Mouse (Mus musculus): ENCODE data around the gene Ankrd63.
A peak's percentile ranks its signal among the peaks of the same experiment; 100 is the strongest.

Gene Ankrd63

DNA sequence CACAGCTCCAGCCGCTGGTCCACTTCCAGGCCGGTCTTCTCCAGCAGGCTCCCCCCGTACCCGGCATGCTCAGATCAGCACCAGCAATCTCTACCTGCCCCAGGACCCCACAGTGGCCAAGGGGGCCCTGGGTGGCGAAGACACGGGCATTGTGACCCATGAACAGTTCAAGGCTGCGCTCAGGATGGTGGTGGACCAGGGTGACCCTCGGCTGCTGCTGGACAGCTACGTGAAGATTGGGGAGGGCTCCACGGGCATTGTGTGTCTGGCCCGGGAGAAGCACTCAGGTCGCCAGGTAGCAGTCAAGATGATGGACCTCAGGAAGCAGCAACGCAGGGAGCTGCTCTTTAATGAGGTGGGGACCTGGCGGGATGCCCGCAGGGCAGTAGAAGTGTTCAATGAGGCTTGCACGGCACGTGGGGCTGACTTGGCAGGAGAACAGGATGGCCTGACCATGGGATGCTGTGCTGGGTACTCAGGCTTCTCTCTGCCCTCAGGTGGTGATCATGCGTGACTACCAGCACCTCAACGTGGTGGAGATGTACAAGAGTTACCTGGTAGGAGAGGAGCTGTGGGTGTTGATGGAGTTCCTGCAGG, 10.3 kb downstream of the Ankrd63 start:
- DNase-seq (ENCODE audit: low read depth, low spot score) = no peak

- DNase-seq (ENCODE audit: low read depth, low spot score) = no peak
Observed at GRCm38 (mm10) chr2:118689875-118690274, 13.9 kb downstream of the Ankrd63 start.

- DNase-seq (ENCODE audit: low read depth, low spot score) = no peak
Observed at GRCm38 (mm10) chr2:118687791-118688190, 16.0 kb downstream of the Ankrd63 start.

DNA sequence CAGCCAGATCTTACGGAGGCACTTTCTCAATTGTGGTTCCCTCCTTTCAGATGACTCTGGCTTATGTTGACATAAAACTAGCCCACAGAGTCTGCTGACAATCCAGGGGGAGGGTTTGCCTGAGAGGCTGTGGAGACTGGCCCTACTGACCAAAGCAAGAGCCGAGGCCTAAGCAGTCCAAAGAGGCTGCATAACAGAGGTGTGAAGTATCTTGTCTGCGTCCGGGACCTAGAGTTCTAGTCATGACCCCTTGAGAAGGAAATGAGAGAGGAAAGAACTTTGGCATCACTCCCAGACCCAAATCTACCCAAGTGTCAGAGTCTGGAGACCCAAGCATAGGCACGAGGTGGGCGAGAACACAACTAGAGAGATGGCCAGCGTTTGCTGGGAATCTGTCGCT, 17.1 kb downstream of the Ankrd63 start:
- DNase-seq (ENCODE audit: low read depth, low spot score) = no peak

DNA sequence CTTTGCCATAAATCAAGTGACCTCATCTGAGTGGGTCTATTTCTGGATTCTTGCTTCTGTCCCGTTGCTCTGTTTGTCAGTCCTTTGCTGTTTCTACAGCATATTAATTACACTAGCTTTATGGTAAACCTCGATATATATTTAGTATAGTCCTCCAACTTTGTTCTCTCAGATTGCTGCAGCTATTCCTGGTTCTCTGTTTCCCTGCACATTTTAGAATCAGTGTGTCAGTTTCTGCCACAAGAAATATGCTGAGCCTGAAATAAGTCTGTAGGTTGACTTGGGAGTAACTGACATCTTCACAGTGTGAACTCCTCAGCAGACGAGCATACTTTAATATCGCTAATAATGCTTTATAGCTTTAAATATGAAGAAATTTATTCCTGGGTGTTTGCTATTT, 18.7 kb downstream of the Ankrd63 start:
- no peak for DNase-seq (ENCODE audit: low read depth, low spot score)

- DNase-seq (ENCODE audit: low read depth, low spot score) = no peak
Observed at GRCm38 (mm10) chr2:118682544-118683260, 21.1 kb downstream of the Ankrd63 start.

- DNase-seq (ENCODE audit: low read depth, low spot score) = no peak
Observed at GRCm38 (mm10) chr2:118680926-118681325, 22.8 kb downstream of the Ankrd63 start.

- no peak for DNase-seq (ENCODE audit: low read depth, low spot score)
Observed at GRCm38 (mm10) chr2:118679577-118679976, 24.2 kb downstream of the Ankrd63 start.

- no peak for DNase-seq (ENCODE audit: low read depth, low spot score)
Observed at GRCm38 (mm10) chr2:118677817-118678216, 25.9 kb downstream of the Ankrd63 start.

DNA sequence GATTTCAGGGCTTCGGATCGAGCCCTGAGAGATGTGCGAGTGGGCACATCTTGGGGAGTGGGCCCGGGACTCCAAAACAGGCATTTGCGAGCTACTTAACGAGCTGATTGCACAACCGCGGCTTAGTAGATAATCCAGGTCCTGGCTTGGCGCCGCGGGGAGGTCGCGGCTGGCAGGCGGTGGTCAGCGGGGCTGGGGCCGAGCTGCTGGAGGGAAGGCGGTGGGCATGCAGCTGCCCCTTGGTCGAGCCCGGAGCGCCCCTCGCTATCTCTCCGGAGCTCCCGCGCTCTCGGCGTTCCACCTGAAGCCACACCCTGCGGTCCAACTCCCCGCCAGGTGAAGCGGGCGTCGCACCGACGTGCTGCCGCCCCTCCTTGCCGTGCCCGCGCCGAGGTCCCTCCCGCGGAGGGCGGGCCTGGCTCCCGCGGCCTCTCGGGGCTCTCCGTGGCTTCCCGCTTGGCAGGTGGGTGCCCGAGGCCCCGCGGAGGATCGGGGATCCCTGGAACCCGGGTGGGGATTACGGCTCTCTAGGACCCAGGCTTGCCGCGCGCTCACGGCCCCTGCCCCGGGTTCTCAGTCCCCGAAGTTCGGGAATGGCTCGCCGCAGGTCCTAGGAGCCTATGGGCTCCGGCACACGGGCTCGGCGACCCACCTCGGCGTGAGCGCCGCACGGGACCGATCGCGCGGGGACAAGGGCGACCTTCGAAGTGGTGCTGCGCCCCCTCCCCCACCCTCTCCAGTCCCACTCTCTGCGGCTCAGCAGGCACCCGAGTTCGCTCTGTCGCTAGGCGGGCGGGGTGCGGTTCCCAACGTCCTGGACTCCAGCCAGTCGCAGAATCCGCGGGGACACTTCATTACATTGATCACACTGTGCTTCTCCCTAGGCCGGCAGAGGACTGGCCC, 26.7 kb downstream of the Ankrd63 start:
- DNase-seq (ENCODE audit: low read depth, low spot score) = peak; percentile 41

- DNase-seq (ENCODE audit: low read depth, low spot score) = no peak
Observed at GRCm38 (mm10) chr2:118674500-118674899, 29.3 kb downstream of the Ankrd63 start.

DNA sequence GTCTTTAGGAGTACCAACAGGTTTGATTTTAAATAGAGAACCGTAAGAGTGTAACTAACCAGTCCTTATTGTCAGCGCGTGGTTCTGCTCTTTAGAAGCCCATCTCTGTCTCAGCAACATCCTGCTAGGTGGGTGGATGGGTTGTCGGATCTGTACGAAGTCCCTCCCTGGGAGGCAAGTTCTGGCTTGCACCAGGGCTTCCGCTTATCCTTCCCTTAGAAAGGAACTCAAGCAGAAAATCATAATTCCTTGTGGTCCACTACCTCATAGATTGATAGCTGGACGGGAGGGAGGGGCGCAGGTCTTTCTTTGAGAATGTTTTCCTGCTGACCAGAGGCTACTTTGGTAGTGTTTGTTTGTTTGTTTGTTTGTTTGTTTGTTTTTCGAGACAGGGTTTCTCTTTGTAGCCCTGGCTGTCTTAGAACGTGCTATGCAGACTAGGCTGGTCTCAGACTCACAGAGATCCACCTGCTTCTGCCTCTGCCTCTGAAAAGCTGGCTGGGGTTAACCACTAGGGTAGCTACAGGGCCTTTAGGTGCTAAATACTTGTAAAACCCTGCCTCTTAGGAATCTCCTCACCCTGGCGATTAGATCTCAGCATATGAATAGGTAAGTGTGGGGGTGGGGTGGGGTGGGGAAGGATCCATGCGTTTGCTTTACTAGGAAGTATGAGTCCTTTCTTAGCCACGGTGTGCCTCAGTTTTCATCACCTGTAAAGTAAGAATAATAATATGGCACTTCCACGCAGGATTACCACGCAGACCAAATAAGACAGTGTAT, 29.9 kb downstream of the Ankrd63 start:
- no peak for DNase-seq (ENCODE audit: low read depth, low spot score)

GRCm38 (mm10) chr2:118671728-118672127, 32.0 kb downstream of the Ankrd63 start:
- DNase-seq (ENCODE audit: low read depth, low spot score) = no peak

DNA sequence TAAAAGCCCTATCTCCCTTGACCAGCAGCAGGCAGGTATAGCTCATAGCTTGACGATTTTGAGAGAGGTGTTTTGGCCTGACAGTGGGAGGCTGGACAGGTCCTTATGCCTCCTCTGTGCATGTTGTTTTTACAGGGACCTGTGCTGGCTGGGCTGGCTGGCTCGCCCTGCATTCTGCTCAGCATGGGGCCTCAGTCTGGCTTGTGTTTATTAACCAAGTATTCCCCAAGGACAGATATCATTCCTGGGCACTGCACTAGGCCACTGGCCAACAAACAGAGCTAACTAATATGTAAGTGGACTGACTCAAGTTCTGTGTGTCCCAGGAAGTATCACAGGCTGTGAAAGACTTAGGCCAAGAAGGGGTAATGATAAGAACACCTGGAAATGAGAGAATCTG, 34.0 kb downstream of the Ankrd63 start:
- DNase-seq (ENCODE audit: low read depth, low spot score) = no peak

DNA sequence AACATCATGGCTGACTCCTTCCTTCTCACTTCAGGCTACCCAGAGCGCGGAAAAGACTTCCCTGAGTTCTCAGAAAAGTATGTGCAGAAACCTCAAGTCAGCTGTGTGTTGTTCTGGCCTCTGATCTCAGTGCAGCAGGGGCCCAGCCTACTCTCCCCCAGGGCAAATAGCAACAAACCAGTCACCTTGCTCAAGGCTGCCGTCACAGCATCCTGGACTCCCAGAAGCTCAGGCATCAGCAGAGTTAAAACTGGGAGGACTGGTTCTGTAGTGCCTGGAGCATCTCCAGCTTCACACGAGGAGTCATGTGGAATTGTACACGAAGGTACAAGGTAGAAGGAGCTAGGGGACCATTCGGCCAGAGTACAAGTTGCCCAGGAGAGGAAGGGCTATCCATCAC, 34.5 kb downstream of the Ankrd63 start:
- no peak for DNase-seq (ENCODE audit: low read depth, low spot score)

- no peak for DNase-seq (ENCODE audit: low read depth, low spot score)
Observed at GRCm38 (mm10) chr2:118667181-118667580, 36.6 kb downstream of the Ankrd63 start.

GRCm38 (mm10) chr2:118665616-118666015, 38.1 kb downstream of the Ankrd63 start:
- no peak for DNase-seq (ENCODE audit: low read depth, low spot score)

GRCm38 (mm10) chr2:118664975-118665516, 38.7 kb downstream of the Ankrd63 start:
- DNase-seq (ENCODE audit: low read depth, low spot score) = no peak

DNA sequence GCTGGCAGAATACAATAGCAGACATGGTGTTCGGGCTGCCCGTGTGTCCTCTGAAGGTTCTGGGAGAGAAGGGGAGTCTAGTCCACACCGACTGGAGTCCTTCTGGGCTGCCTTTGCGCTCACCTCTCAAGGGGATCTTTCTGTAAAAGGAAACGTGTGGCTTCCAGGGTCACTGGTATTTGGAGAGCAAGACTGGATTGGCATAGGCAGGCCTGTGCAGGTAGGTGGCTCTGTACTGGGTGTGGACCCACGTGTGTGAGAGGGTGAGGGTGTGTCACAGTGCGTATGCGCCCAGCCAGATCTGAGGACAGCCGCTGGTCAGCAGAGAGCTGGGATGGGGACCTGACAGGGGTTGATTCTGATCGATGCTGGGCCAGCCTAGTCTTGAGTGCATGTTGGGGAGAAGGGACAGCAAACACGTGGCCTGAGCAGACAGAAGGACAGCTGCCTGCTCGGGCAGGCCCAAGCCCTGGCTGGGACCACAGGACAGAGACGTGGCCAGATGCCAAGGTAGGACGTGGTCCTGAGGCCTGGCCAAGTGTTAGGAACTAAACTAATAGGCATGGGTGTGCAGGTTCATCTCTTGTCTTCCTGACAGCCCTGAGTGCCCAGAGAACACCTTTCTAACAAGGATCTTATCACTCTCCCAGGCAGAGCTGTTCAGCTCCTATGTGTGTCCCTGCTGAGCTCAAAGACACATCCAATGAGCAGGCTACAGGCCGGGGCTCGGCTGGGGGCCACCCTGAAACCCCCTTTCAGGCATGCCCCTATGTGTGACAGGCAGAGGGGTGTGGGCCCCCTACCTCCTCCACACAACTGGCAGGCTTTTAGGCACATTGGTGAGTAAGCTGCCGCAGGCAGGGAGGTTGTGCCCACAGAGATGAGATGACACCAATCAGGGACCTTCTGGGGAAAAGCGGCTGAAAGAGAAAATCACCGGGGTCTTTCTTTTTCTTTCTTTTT, 39.7 kb downstream of the Ankrd63 start:
- no peak for DNase-seq (ENCODE audit: low read depth, low spot score)

Measured in CD4-positive, CD25-positive, alpha-beta regulatory T cell, adult 2 months (primary cell).